Mouse (Mus musculus): ENCODE results near the gene Togaram1. TPM values are rescaled to one million over a fixed set of nuclear protein-coding genes. Genes with fewer than 3 reads are reported as not detected.

Gene Togaram1
- total RNA-seq (2021): 10 to 100 TPM; 37.7 to 38.0 TPM
- long read RNA-seq, experiment 1, full-length matches to known transcripts: 1 of 2 reads
- long read RNA-seq, experiment 1, partial matches to known transcripts: 1 of 2 reads
- long read RNA-seq, experiment 1, other reads (novel, unspliced or antisense): 0 of 2 reads
- long read RNA-seq, experiment 2, full-length matches to known transcripts: 1 of 5 reads
- long read RNA-seq, experiment 2, partial matches to known transcripts: 2 of 5 reads
- long read RNA-seq, experiment 2, other reads (novel, unspliced or antisense): 2 of 5 reads

- peak; percentile 98 to 100 for DNase-seq (ENCODE audit: low spot score in 2 of 2)
These were observed at the start of gene Togaram1, which contains the start of gene Klhl28 for GRCm38 (mm10) chr12:64965124-64966026. TSS of gene Togaram1 (plus strand) at chr12:64965804. TSS of gene Klhl28 (minus strand) at chr12:64965534.

GRCm38 (mm10) chr12:64916735-64917134 is 48.9 kb upstream of the Togaram1 start:
- DNase-seq (ENCODE audit: low spot score in 2 of 2): no peak

GRCm38 (mm10) chr12:64917578-64918471 is 47.8 kb upstream of the Togaram1 start, which contains the start of gene Gm527:
TSS of gene Gm527 (plus strand) at chr12:64917906.
- peak; percentile 88 to 95 for DNase-seq (ENCODE audit: low spot score in 2 of 2)

DNA sequence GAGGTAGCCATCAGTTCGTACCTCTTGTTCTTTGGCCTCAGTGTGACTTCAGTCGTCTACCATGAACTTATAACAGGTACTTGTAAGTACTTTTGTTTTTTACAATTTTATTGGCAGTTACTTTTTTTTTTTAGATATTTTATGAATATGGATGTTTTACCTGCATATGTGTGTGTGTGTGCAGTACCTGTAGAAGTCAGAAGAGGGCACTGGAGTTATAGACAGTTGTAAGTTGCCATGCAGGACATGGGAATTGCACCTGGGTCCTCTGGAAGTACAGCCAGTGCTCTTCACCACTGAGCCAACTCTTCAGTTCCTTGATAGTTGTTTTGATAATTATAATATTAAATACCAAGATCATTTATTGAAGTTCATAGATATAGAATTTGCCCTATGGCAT is 28.1 kb upstream of the Togaram1 start:
- no peak for DNase-seq (ENCODE audit: low spot score in 2 of 2)

- no peak for DNase-seq (ENCODE audit: low spot score in 2 of 2)
These were observed 1.0 kb upstream of the Togaram1 start for GRCm38 (mm10) chr12:64964560-64964959.

DNA sequence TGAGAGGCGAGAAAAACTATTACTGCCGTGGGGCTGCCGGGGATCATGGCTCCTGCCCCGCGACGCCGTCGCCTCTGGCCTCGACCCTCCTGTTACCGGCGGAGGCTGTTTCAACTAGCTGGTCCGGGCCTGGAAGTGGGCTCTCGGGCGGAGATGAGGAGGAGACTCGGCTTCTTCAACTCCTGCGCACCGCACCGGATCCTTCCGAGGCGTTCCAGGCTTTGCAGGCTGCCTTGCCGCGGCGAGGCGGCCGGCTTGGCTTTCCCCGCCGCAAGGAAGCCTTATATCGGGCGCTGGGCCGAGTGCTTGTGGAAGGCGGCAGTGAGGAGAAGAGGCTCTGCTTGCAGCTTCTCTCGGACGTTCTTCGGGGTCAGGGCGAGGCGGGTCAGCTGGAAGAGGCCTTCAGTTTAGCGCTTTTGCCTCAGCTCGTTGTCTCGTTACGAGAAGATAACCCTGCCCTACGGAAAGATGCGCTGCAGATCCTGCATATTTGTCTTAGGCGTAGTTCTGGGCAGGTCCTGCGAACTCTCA is 562 bp downstream of the Togaram1 start:
- peak; percentile 48 to 55 for DNase-seq (ENCODE audit: low spot score in 2 of 2)

DNA sequence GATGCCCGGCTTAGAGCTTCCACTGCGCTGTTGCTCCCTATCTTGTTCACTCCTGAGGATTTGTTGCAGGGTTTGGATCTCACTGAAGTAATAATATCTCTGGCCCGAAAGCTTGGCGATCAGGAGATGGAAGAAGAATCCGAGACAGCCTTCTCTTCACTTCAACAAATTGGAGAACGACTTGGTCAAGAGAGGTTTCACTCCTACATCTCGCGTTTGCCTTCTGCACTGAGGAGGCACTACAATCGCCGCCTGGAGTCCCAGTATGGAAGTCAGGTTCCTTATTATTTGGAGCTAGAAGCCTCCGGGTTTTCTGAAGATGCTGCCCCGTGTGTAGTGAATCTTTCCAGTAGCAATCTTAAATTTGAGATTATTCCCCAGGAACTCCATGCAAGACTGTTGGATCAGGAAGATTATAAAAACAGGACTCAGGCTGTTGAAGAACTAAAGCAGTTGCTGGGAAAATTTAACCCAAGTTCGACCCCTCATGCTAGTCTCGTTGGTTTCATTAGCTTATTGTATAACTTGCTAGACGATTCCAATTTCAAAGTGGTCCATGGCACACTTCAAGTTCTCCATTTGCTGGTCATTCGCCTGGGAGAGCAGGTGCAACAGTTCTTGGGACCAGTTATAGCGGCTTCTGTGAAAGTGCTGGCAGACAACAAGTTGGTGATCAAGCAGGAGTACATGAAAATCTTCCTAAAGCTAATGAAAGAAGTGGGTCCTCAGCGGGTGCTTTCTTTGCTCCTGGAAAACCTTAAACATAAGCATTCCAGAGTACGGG is 1.2 kb downstream of the Togaram1 start:
- DNase-seq (ENCODE audit: low spot score in 2 of 2): peak in 1 of 2 experiments; percentile 13

DNA sequence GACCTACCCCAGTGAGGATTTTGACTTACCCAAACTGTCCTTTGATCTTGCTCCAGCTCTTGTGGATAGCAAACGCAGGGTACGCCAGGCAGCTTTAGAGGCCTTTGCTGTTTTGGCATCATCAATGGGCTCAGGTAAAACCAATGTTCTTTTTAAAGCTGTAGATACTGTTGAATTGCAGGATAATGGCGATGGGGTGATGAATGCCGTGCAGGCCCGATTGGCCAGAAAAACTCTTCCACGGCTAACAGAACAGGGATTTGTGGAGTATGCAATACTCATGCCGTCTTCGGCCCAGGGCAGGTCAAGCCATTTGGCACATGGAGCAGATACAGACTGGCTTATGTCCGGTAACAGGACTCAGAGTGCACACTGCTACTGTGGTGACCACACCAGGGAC is 1.9 kb downstream of the Togaram1 start:
- peak in 1 of 2 experiments; percentile 8 for DNase-seq (ENCODE audit: low spot score in 2 of 2)

DNA sequence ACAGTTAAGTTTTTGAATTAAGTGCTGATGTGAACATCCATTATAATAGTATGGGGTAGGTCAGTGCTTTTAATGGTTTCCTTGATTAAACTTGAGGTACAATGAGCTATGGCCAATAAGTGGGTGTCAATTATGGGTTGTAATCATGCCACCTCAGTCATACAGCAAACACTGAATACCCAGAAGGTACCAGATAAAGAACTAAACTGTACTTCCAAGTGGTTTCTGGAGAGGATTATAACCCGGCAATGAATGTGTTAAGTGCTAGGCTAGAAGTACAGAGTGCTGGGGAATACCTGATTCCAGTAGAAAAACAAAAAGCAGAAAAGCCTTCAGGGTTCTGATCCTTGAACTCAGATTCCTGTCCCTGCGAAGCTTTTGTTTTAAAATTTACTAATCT is 2.5 kb downstream of the Togaram1 start:
- DNase-seq (ENCODE audit: low spot score in 2 of 2): no peak

DNA sequence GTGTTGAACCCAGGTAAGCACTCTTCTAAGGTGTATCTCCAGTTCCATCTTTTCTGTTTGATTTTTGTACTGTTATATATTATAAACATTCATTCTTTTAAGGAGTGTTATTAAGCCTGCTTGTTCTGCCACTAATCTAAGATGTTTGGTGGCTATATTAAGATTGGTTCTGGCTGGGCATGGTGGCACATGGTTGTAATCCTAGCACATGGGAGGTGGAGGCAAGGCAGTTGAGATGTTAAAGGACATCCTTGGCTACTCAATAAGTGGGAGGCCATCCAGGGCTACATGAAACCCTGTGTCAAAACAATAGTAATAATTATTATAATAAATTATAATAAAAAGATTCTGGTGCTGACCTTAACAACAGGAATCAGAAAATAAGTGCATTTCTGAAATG is 5.8 kb downstream of the Togaram1 start:
- no peak for DNase-seq (ENCODE audit: low spot score in 2 of 2)

DNA sequence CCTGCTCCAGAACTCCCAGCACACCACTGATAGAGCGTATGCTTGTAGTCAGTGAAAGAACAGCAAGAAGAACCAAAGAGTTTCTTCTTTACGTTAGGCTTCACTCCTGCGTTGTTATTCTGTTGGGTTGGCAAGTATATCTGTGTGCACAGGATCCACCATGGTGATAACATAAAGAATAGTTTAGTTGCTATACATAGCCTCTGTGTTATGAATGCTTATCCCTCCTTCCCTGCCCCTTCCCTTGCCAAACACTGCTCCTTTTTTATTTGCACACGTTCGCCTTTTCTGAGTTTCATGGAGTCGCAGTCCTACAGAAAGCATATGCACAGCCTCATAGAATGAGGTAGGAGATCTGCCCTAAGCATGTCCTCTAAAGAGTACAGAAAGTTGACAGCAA is 6.5 kb downstream of the Togaram1 start:
- no peak for DNase-seq (ENCODE audit: low spot score in 2 of 2)

GRCm38 (mm10) chr12:64975558-64975957 is 10.0 kb downstream of the Togaram1 start:
- DNase-seq (ENCODE audit: low spot score in 2 of 2): no peak

DNA sequence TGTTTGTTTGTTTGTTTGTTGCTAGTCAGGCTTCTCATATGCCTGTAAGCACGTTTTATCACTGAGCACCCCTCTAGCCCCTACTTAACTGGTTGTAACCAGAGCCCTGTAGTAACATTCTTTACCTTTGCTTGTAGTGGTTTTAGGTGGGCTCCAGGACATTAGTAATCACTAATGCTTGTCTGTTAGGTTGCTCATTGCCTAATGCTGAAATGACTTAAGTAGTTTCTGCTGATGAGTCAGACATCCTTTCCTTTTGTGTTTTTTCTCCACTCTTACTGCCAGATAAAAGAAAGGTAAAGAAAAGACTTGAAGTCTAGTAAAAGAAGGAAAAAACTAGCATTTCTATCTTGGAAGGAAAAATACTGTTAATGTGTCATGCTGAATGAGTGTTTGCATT is 10.6 kb downstream of the Togaram1 start:
- no peak for DNase-seq (ENCODE audit: low spot score in 2 of 2)

GRCm38 (mm10) chr12:64977518-64977917 is 11.9 kb downstream of the Togaram1 start:
- no peak for DNase-seq (ENCODE audit: low spot score in 2 of 2)

DNA sequence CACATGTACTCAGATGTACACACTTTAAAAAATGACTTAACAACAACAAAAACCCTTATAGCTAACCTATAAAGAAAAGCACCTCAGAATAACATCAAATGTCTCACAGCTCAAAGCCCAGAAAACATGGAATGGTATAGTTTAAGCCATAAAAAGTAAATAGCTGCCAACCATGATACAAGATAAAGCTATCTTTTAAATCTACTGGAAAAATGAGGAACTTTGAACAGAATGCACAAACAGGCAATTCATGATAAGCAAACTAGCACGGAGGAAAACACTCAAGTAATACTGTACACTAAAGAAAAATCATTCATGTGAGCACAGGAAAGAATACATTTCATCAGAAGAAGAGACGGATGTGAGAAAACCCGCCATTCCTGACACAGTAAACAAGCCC is 42.1 kb downstream of the Togaram1 start:
- DNase-seq (ENCODE audit: low spot score in 2 of 2): no peak

DNA sequence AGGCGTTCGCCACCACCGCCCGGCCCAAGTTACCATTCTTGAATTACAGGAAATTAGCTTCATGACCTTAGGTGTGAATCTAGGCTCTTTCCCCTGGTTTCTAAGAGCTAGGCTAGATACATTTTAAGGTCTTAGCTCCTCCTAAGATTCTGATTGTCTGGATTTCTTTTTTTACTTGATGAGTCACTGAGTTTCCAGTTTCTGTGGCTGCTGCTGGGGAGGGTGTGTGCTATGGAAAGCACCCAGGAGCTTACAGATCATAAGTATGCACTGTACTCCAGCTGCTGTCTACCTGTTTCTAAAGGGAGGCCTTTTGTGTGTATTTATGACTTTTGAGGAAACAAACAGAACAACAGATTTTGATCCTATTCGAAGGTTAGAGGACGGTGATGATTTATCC is 57.2 kb downstream of the Togaram1 start:
- no peak for DNase-seq (ENCODE audit: low spot score in 2 of 2)

- no peak for DNase-seq (ENCODE audit: low spot score in 2 of 2)
These were observed 70.2 kb downstream of the Togaram1 start for GRCm38 (mm10) chr12:65035839-65036189.

DNA sequence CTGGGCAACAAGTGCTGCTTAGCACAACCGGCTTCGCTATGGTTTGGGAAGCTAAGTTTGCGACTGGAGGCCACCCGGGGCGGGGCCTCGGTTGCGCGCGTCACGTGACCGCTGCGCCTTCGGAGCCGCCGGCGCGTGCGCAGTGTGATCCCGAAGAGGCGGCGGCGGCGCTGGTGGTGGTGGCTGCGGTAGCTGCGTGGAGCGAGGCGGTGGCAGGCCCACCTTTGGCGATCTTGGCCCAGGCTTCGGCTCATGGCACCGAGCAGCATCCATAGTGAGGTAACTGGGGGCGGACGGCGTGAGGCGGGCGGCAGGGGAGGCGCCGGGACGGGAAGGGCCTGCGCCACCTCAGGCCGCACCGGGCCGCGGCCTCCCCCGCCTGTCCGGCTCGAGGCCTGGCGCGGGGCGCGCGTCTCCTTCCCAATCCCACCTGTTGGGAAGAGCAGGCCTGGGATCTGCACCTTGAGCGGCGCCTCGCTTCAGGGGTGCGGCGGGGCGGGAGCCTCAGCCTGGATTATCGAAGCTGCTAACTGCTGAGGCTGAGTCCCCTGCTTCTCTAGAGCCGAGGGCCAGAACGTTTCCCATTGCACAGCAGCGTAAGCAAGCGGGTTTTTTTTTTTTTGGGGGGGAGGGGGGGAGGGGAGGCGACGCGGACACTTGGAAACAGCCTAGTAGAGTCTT is 70.7 kb downstream of the Togaram1 start, which contains the start of gene Prpf39:
Prpf39 (plus strand) TSS at position 144 of the 681 bp plus-strand sequence.
- peak; percentile 87 to 89 for DNase-seq (ENCODE audit: low spot score in 2 of 2)

- DNase-seq (ENCODE audit: low spot score in 2 of 2): no peak
These were observed 71.4 kb downstream of the Togaram1 start for GRCm38 (mm10) chr12:65036892-65037545.
